Mouse (Mus musculus): ENCODE measurements around the gene Gm6525.

DNA sequence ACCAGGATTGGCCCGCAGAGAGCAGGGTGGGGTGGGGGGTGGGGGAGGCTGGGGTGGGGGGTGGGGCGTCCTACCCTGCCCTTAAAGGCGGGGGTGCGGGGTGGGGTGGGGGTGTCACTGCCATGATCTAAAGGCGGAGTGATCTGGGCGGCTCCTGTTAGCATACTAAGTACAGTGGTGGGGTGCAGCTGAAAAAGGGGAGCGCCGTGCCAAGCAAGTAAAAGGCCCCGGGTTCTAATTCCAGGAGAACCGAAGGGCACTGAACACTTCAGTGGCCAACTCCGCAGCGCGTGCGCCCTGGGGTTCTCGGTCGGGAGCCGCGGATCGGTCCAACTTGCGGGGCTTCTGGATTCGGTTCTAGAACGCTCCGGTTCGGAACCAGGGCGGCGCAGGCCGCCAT lies 18.8 kb upstream of the Gm6525 start:
- TF ChIP-seq EP300 (IDR thresholded peaks at IDR 0.05; ENCODE audit: insufficient read depth, low read depth, low read length), result no peak
- no peak for TF ChIP-seq POLR2A (IDR thresholded peaks at IDR 0.05; ENCODE audit: insufficient read depth, low read length)
- TF ChIP-seq CTCF (IDR thresholded peaks at IDR 0.05; ENCODE audit: low read depth, low read length), result no peak

Data from ES-Bruce4 (cell line).